Mouse (Mus musculus) left cerebral cortex, postnatal 4 days (tissue): ENCODE measurements around the gene Tipin. TPM values are rescaled to one million over a fixed set of nuclear protein-coding genes. Genes with fewer than 3 reads are reported as not detected.

Experiments used
- DNase-seq: peaks from one replicate; pipeline ENCODE4 v3.0.0-alpha.2; 2022
- intact Hi-C: fragments of 180-260 bp; cut with DNase I; formaldehyde crosslinking; loops from one replicate; pipeline ENCODE4 v1.15.1; 2025
- total RNA-seq, 2 experiments: library from RNA; stranded (reverse); gene quantifications; 2 replicates each; pipeline ENCODE4 v1.2.3; 2021

The Tipin gene
- total RNA-seq, 2 experiments from 2014 or later, result 25.1 to 25.2 TPM

- no peak for DNase-seq
Measured at GRCm38 (mm10) chr9:64341254-64341566, 59.8 kb downstream of the Tipin start, which contains the start of gene Dis3l. TSS of gene Dis3l (minus strand) at chr9:64341288.

GRCm38 (mm10) chr9:64341671-64342070 is 60.3 kb downstream of the Tipin start:
- intact Hi-C loops, result loop anchor here (10.0 kb wide), 1 partner anchor 303 kb away; no protein-coding TSS in a partner anchor
- no peak for DNase-seq

More at GRCm38 (mm10) chr9:64341254-64341566, 59.8 kb downstream of the Tipin start, which contains the start of gene Dis3l:
- intact Hi-C loops, result loop anchor here (10.0 kb wide), 1 partner anchor 304 kb away; no protein-coding TSS in a partner anchor

GRCm38 (mm10) chr9:64343656-64344055 is 62.3 kb downstream of the Tipin start:
- intact Hi-C loops, result loop anchor here (10.0 kb wide), 1 partner anchor 301 kb away; no protein-coding TSS in a partner anchor
- DNase-seq, result no peak

GRCm38 (mm10) chr9:64345931-64346330 is 64.5 kb downstream of the Tipin start:
- DNase-seq, result no peak
- intact Hi-C loops, result loop anchor here (5.0 to 10.0 kb wide), 2 partner anchors 299 to 346 kb away; no protein-coding TSS in a partner anchor

GRCm38 (mm10) chr9:64347377-64347776 is 66.0 kb downstream of the Tipin start:
- DNase-seq, result no peak
- intact Hi-C loops, result loop anchor here (5.0 to 10.0 kb wide), 2 partner anchors 297 to 345 kb away; no protein-coding TSS in a partner anchor

- intact Hi-C loops, result loop anchor here (5.0 to 10.0 kb wide), 2 partner anchors 295 to 343 kb away; no protein-coding TSS in a partner anchor
- no peak for DNase-seq
Measured at GRCm38 (mm10) chr9:64349490-64349889, 68.1 kb downstream of the Tipin start.

- intact Hi-C loops, result no loop called here
- no peak for DNase-seq
Measured at GRCm38 (mm10) chr9:64351191-64351590, 69.8 kb downstream of the Tipin start.

Other genes starting within 250 kb of the Tipin start
- gene Lctl, start 164.4 kb upstream of the Tipin start, total RNA-seq, result not detected
- gene Zwilch, start 108.5 kb upstream of the Tipin start, total RNA-seq, result 1 to 10 TPM; 7.9 to 8.0 TPM
- 100 to 1,000 TPM; 735 to 744 TPM for gene Rpl4, start 108.2 kb upstream of the Tipin start, total RNA-seq
- gene Snapc5, start 102.3 kb upstream of the Tipin start, total RNA-seq, result 10 to 100 TPM; 18.3 to 18.8 TPM
- 1 to 10 TPM; 7.1 to 7.3 TPM for gene Uchl4, start 46.4 kb upstream of the Tipin start, total RNA-seq
- 10 to 100 TPM; 65.3 to 70.6 TPM for gene Map2k1, start 27.9 kb upstream of the Tipin start, total RNA-seq
- 10 to 100 TPM; 29.0 to 29.5 TPM for gene Dis3l, start 59.7 kb downstream of the Tipin start, total RNA-seq
- gene Megf11, start 104.0 kb downstream of the Tipin start, total RNA-seq, result 1 to 10 TPM; 3.3 to 5.2 TPM